Mouse (Mus musculus) adrenal gland, adult 8-10 months (tissue): Measurements from ENCODE around the gene Clint1. TPM values are rescaled to one million over a fixed set of nuclear protein-coding genes. Genes with fewer than 3 reads are reported as not detected.
A peak's percentile ranks its signal among the peaks of the same experiment; 100 is the strongest.

Experiments used
- DNase-seq: peaks from one replicate; pipeline ENCODE4 v3.0.0; 2022
- total RNA-seq, 4 experiments: library from RNA; stranded (reverse); gene quantifications; 2 replicates each; pipeline ENCODE4 v1.2.4; 2022

Clint1 gene
- total RNA-seq, 4 experiments from 2014 or later: 63.4 to 94.6 (median 74.8) TPM

- no peak for DNase-seq
Observed at GRCm38 (mm10) chr11:45885606-45886230, 33.9 kb downstream of the Clint1 start.

GRCm38 (mm10) chr11:45886596-45886995, 34.7 kb downstream of the Clint1 start:
- DNase-seq: no peak

- DNase-seq: no peak
Observed at GRCm38 (mm10) chr11:45888471-45889030, 36.7 kb downstream of the Clint1 start.

GRCm38 (mm10) chr11:45889981-45890380, 38.1 kb downstream of the Clint1 start:
- DNase-seq: no peak

- no peak for DNase-seq
Observed at GRCm38 (mm10) chr11:45890423-45890822, 38.6 kb downstream of the Clint1 start.

- DNase-seq: no peak
Observed at GRCm38 (mm10) chr11:45892861-45893360, 41.1 kb downstream of the Clint1 start.

GRCm38 (mm10) chr11:45897392-45897791, 45.5 kb downstream of the Clint1 start:
- no peak for DNase-seq

GRCm38 (mm10) chr11:45900233-45901015, 48.6 kb downstream of the Clint1 start:
- no peak for DNase-seq

- DNase-seq: no peak
Observed at GRCm38 (mm10) chr11:45906109-45906786, 54.4 kb downstream of the Clint1 start.

- no peak for DNase-seq
Observed at GRCm38 (mm10) chr11:45907301-45907700, 55.5 kb downstream of the Clint1 start.

- no peak for DNase-seq
Observed at GRCm38 (mm10) chr11:45908070-45908469, 56.2 kb downstream of the Clint1 start.

GRCm38 (mm10) chr11:45908894-45909293, 57.0 kb downstream of the Clint1 start:
- no peak for DNase-seq

- no peak for DNase-seq
Observed at GRCm38 (mm10) chr11:45910701-45911100, 58.9 kb downstream of the Clint1 start.

- DNase-seq: no peak
Observed at GRCm38 (mm10) chr11:45916196-45916595, 64.3 kb downstream of the Clint1 start.

- no peak for DNase-seq
Observed at GRCm38 (mm10) chr11:45918018-45918417, 66.2 kb downstream of the Clint1 start.

GRCm38 (mm10) chr11:45918836-45919235, 67.0 kb downstream of the Clint1 start:
- DNase-seq: peak; percentile 67

GRCm38 (mm10) chr11:45921026-45921425, 69.2 kb downstream of the Clint1 start:
- DNase-seq: no peak

- DNase-seq: no peak
Observed at GRCm38 (mm10) chr11:45921480-45921898, 69.6 kb downstream of the Clint1 start.

- no peak for DNase-seq
Observed at GRCm38 (mm10) chr11:45925436-45925835, 73.6 kb downstream of the Clint1 start.

GRCm38 (mm10) chr11:45926640-45927082, 74.8 kb downstream of the Clint1 start:
- peak; percentile 53 for DNase-seq

GRCm38 (mm10) chr11:45927456-45927855, 75.6 kb downstream of the Clint1 start:
- no peak for DNase-seq

- DNase-seq: peak; percentile 50
Observed at GRCm38 (mm10) chr11:45929541-45929940, 77.7 kb downstream of the Clint1 start.

GRCm38 (mm10) chr11:45932771-45933170, 80.9 kb downstream of the Clint1 start:
- no peak for DNase-seq
